Mouse (Mus musculus) brown adipose tissue, adult 24 weeks (tissue): ENCODE measurements around the gene Foxc2. TPM values are rescaled to one million over a fixed set of nuclear protein-coding genes. Genes with fewer than 3 reads are reported as not detected.
A peak's percentile ranks its signal among the peaks of the same experiment; 100 is the strongest.

Experiments used
- H3K27ac ChIP-seq: fragments of 200-500 bp; replicated peaks from 2 replicates; pipeline ENCODE4 v1.5.1; 2012; ENCODE audit warnings: low read depth, mild to moderate bottlenecking, low read length
- H3K4me1 ChIP-seq: fragments of 200-500 bp; 2 replicates; pipeline ENCODE4 v1.6.1; 2012; ENCODE audit warnings: low read length, mixed read lengths; ENCODE audit not compliant: control insufficient read depth, insufficient read depth, insufficient read length
- H3K4me3 ChIP-seq: fragments of 200-500 bp; 2 replicates; pipeline ENCODE4 v1.5.1; 2012; ENCODE audit warnings: low read depth, mild to moderate bottlenecking, low read length, moderate library complexity; ENCODE audit not compliant: insufficient read depth
- polyA plus RNA-seq: library from polyadenylated mRNA; stranded (reverse); fragments of >200 nt; gene quantifications from 2 replicates; pipeline ENCODE4 v1.2.4, GENCODE M21; 2012; ENCODE audit not compliant: missing spikeins, insufficient read depth, insufficient read length

Gene Foxc2
- polyA plus RNA-seq, 1 experiment, result 0.36 TPM

GRCm38 (mm10) chr8:121121704-121122103, 5.7 kb downstream of the Foxc2 start:
- Histone ChIP-seq H3K4me3 (no peak overlapping the region), H3K27ac (no peak overlapping the region), H3K4me1 (0 out of 2 replicates have a peak, but pooled peaks cover 4% of the 10 kb centered on the region)

GRCm38 (mm10) chr8:121122368-121122767, 6.4 kb downstream of the Foxc2 start:
- H3K4me3 ChIP-seq, result no peak overlapping the region
- H3K4me1 ChIP-seq, result 0 out of 2 replicates have a peak, but pooled peaks cover 4% of the 10 kb centered on the region
- H3K27ac ChIP-seq, result no peak overlapping the region

- H3K4me3 ChIP-seq, result no peak overlapping the region
- no peak overlapping the region for H3K27ac ChIP-seq
- peaks cover 4% of the 10 kb centered on the region; the same call in 1 of the 2 replicates for H3K4me1 ChIP-seq
These were observed 7.1 kb downstream of the Foxc2 start for GRCm38 (mm10) chr8:121123113-121123512.

GRCm38 (mm10) chr8:121124547-121125239, 8.7 kb downstream of the Foxc2 start:
- Histone ChIP-seq H3K4me3 (no peak overlapping the region), H3K4me1 (peaks cover 4% of the 10 kb centered on the region; the same call in 1 of the 2 replicates)

GRCm38 (mm10) chr8:121125311-121125876, 9.4 kb downstream of the Foxc2 start:
- Histone ChIP-seq H3K4me3 (peak overlapping the region; percentile 43), H3K4me1 (peaks cover 4% of the 10 kb centered on the region; the same call in 1 of the 2 replicates), H3K27ac (no peak overlapping the region)

More at GRCm38 (mm10) chr8:121124547-121125239, 8.7 kb downstream of the Foxc2 start:
- H3K27ac ChIP-seq, result no peak overlapping the region

GRCm38 (mm10) chr8:121126191-121126590, 10.2 kb downstream of the Foxc2 start:
- H3K4me3 ChIP-seq, result no peak overlapping the region; the same call in 1 of the 2 replicates
- no peak overlapping the region for H3K27ac ChIP-seq
- peaks cover 4% of the 10 kb centered on the region; the same call in 1 of the 2 replicates for H3K4me1 ChIP-seq

GRCm38 (mm10) chr8:121126694-121127093, 10.7 kb downstream of the Foxc2 start:
- Histone ChIP-seq H3K4me1 (peaks cover 4% of the 10 kb centered on the region; the same call in 1 of the 2 replicates), H3K27ac (no peak overlapping the region), H3K4me3 (no peak overlapping the region)

- Histone ChIP-seq H3K4me1 (peaks cover 4% of the 10 kb centered on the region; the same call in 1 of the 2 replicates), H3K27ac (no peak overlapping the region), H3K4me3 (no peak overlapping the region)
These were observed 11.3 kb downstream of the Foxc2 start for GRCm38 (mm10) chr8:121127291-121127701.

- H3K27ac ChIP-seq, result no peak within 1 kb of the TSS
- H3K4me3 ChIP-seq, result peak within 1 kb of the TSS; percentile 30
- H3K4me1 ChIP-seq, result peaks cover 4% of the 10 kb centered on the region; the same call in 1 of the 2 replicates
These were observed 11.9 kb downstream of the Foxc2 start, which contains the start of gene Foxl1 for GRCm38 (mm10) chr8:121127756-121128375. TSS of gene Foxl1 (plus strand) at chr8:121127940.

GRCm38 (mm10) chr8:121128531-121129264, 12.7 kb downstream of the Foxc2 start:
- peak overlapping the region; percentile 30; the same call in 1 of the 2 replicates for H3K4me3 ChIP-seq
- no peak overlapping the region for H3K27ac ChIP-seq

GRCm38 (mm10) chr8:121129265-121129940, 13.4 kb downstream of the Foxc2 start:
- Histone ChIP-seq H3K4me3 (no peak overlapping the region), H3K27ac (no peak overlapping the region), H3K4me1 (peaks cover 4% of the 10 kb centered on the region; the same call in 1 of the 2 replicates)

More at GRCm38 (mm10) chr8:121128531-121129264, 12.7 kb downstream of the Foxc2 start:
- peaks cover 4% of the 10 kb centered on the region; the same call in 1 of the 2 replicates for H3K4me1 ChIP-seq

GRCm38 (mm10) chr8:121130522-121130921, 14.6 kb downstream of the Foxc2 start:
- H3K27ac ChIP-seq, result no peak overlapping the region
- H3K4me1 ChIP-seq, result peaks cover 2% of the 10 kb centered on the region; the same call in 1 of the 2 replicates
- no peak overlapping the region for H3K4me3 ChIP-seq

GRCm38 (mm10) chr8:121132961-121133513, 17.1 kb downstream of the Foxc2 start:
- Histone ChIP-seq H3K4me3 (no peak overlapping the region), H3K4me1 (no peaks in the 10 kb centered on the region; the same call in 1 of the 2 replicates), H3K27ac (no peak overlapping the region)

GRCm38 (mm10) chr8:121134102-121134501, 18.1 kb downstream of the Foxc2 start:
- Histone ChIP-seq H3K4me1 (no peaks in the 10 kb centered on the region), H3K4me3 (no peak overlapping the region), H3K27ac (no peak overlapping the region)
